Mouse (Mus musculus): Measurements from ENCODE around the gene Slc16a11.
"Not testable (repeated sequence)": the region's sequence is repeated elsewhere in the genome, so short reads cannot be mapped to it uniquely, and the experiment has no call there.

The Slc16a11 gene

GRCm38 (mm10) chr11:70212423-70212822 lies at the start of gene Slc16a11:
Gene Slc16a11 (plus strand): TSS chr11:70212752.
- in situ Hi-C loops (cut with MboI, MseI), result no loop called here

- in situ Hi-C loops (cut with MboI, MseI), result no loop called here
Measured at GRCm38 (mm10) chr11:70165972-70166921, 46.3 kb upstream of the Slc16a11 start.

GRCm38 (mm10) chr11:70168136-70168535 lies 44.4 kb upstream of the Slc16a11 start:
- in situ Hi-C loops (cut with MboI, MseI), result no loop called here

GRCm38 (mm10) chr11:70169471-70169870 lies 43.1 kb upstream of the Slc16a11 start:
- in situ Hi-C loops (cut with MboI, MseI), result not testable (repeated sequence)

GRCm38 (mm10) chr11:70170291-70170690 lies 42.3 kb upstream of the Slc16a11 start:
- in situ Hi-C loops (cut with MboI, MseI), result no loop called here

GRCm38 (mm10) chr11:70171181-70171580 lies 41.4 kb upstream of the Slc16a11 start:
- in situ Hi-C loops (cut with MboI, MseI), result no loop called here

GRCm38 (mm10) chr11:70171847-70172246 lies 40.7 kb upstream of the Slc16a11 start:
- in situ Hi-C loops (cut with MboI, MseI), result no loop called here

GRCm38 (mm10) chr11:70172298-70172697 lies 40.3 kb upstream of the Slc16a11 start:
- in situ Hi-C loops (cut with MboI, MseI), result no loop called here

- in situ Hi-C loops (cut with MboI, MseI), result no loop called here
Measured at GRCm38 (mm10) chr11:70174491-70174890, 38.1 kb upstream of the Slc16a11 start.

GRCm38 (mm10) chr11:70177647-70178046 lies 34.9 kb upstream of the Slc16a11 start:
- in situ Hi-C loops (cut with MboI, MseI), result no loop called here

- in situ Hi-C loops (cut with MboI, MseI), result no loop called here
Measured at GRCm38 (mm10) chr11:70178311-70178710, 34.2 kb upstream of the Slc16a11 start.

- in situ Hi-C loops (cut with MboI, MseI), result no loop called here
Measured at GRCm38 (mm10) chr11:70178756-70179155, 33.8 kb upstream of the Slc16a11 start.

- in situ Hi-C loops (cut with MboI, MseI), result no loop called here
Measured at GRCm38 (mm10) chr11:70179401-70179800, 33.2 kb upstream of the Slc16a11 start.

- in situ Hi-C loops (cut with MboI, MseI), result no loop called here
Measured at GRCm38 (mm10) chr11:70180496-70180895, 32.1 kb upstream of the Slc16a11 start.

GRCm38 (mm10) chr11:70185120-70185519 lies 27.4 kb upstream of the Slc16a11 start:
- in situ Hi-C loops (cut with MboI, MseI), result no loop called here

GRCm38 (mm10) chr11:70189319-70190134 lies 23.0 kb upstream of the Slc16a11 start:
- in situ Hi-C loops (cut with MboI, MseI), result no loop called here

- in situ Hi-C loops (cut with MboI, MseI), result no loop called here
Measured at GRCm38 (mm10) chr11:70191188-70191587, 21.4 kb upstream of the Slc16a11 start.

- in situ Hi-C loops (cut with MboI, MseI), result no loop called here
Measured at GRCm38 (mm10) chr11:70192157-70192556, 20.4 kb upstream of the Slc16a11 start.

GRCm38 (mm10) chr11:70193354-70194285 lies 18.9 kb upstream of the Slc16a11 start:
- in situ Hi-C loops (cut with MboI, MseI), result no loop called here

- in situ Hi-C loops (cut with MboI, MseI), result no loop called here
Measured at GRCm38 (mm10) chr11:70198332-70198731, 14.2 kb upstream of the Slc16a11 start.

GRCm38 (mm10) chr11:70199107-70199506 lies 13.4 kb upstream of the Slc16a11 start:
- in situ Hi-C loops (cut with MboI, MseI), result no loop called here
